Mouse (Mus musculus) forebrain, postnatal 0 days (tissue): ENCODE measurements around the gene Ubqln4. TPM values are rescaled to one million over a fixed set of nuclear protein-coding genes. Genes with fewer than 3 reads are reported as not detected.
A peak's percentile ranks its signal among the peaks of the same experiment; 100 is the strongest.

ENCODE experiments used
- ATAC-seq: fragments of 200-750 bp; cut with Nextera tagmentation; 2 replicates; pipeline ENCODE4 v1.8.0; 2017; ENCODE audit warnings: mild to moderate bottlenecking, moderate library complexity
- DNase-seq: peaks from one replicate; pipeline ENCODE4 v3.0.0-alpha.2; 2015
- H3K27ac ChIP-seq: fragments of 300-500 bp; sonication (generic); 2 replicates; pipeline ENCODE4 v1.5.1; 2014; ENCODE audit warnings: low read depth, mild to moderate bottlenecking, antibody characterized with exemption, low read length, moderate library complexity, mixed read lengths
- H3K27me3 ChIP-seq: fragments of 300-500 bp; sonication (generic); 2 replicates; pipeline ENCODE4 v1.6.1; 2014; ENCODE audit warnings: mild to moderate bottlenecking, low read length, mixed read lengths; ENCODE audit not compliant: insufficient read depth
- H3K36me3 ChIP-seq: fragments of 300-500 bp; sonication (generic); 2 replicates; pipeline ENCODE4 v1.6.1; 2014; ENCODE audit warnings: mild to moderate bottlenecking, moderate library complexity; ENCODE audit not compliant: insufficient read depth
- H3K4me1 ChIP-seq: fragments of 300-500 bp; sonication (generic); 2 replicates; pipeline ENCODE4 v1.6.1; 2014; ENCODE audit warnings: antibody characterized with exemption; ENCODE audit not compliant: insufficient read depth
- H3K4me2 ChIP-seq: fragments of 300-500 bp; sonication (generic); 2 replicates; pipeline ENCODE4 v1.6.1; 2014; ENCODE audit warnings: low read depth, mild to moderate bottlenecking, moderate library complexity
- H3K4me3 ChIP-seq: fragments of 300-500 bp; sonication (generic); 2 replicates; pipeline ENCODE4 v1.5.1; 2014; ENCODE audit warnings: low read depth, low read length, mixed read lengths
- H3K9ac ChIP-seq: fragments of 300-500 bp; sonication (generic); 2 replicates; pipeline ENCODE4 v1.6.1; 2014; ENCODE audit warnings: mild to moderate bottlenecking
- H3K9me3 ChIP-seq: fragments of 300-500 bp; sonication (generic); 2 replicates; pipeline ENCODE4 v1.6.1; 2016; ENCODE audit warnings: low read length
- CTCF ChIP-seq: sonication (generic); IDR thresholded peaks from 2 replicates; pipeline ENCODE4 v1.5.1; 2016; ENCODE audit warnings: antibody characterized with exemption, control low read depth, low read depth
- WGBS: fragments of 180-500 bp; shearing (Covaris S2); extraction: QIAGEN DNeasy Blood & Tissue Kit; methylation state at CpG from one replicate; pipeline ENCODE4 v1.1.7; 2014; 5-methylcytosine and 5-hydroxymethylcytosine counted together
- polyA plus RNA-seq: library from polyadenylated mRNA; unstranded; fragments of >200 nt; fragmentation: Nextera tagmentation; extraction: Ambion mirVana; gene quantifications from 2 replicates; pipeline ENCODE4 v1.2.1, GENCODE M21; 2015
- total RNA-seq: library from RNA; depleted of rRNA; stranded (reverse); fragments of >200 nt; gene quantifications from 2 replicates; pipeline ENCODE4 v1.2.3, GENCODE M21; 2014; rRNA removed

Gene Ubqln4
- total RNA-seq (102 and 116 TPM in 2 replicates), polyA plus RNA-seq (29.3 and 30.8 TPM in 2 replicates)

DNA sequence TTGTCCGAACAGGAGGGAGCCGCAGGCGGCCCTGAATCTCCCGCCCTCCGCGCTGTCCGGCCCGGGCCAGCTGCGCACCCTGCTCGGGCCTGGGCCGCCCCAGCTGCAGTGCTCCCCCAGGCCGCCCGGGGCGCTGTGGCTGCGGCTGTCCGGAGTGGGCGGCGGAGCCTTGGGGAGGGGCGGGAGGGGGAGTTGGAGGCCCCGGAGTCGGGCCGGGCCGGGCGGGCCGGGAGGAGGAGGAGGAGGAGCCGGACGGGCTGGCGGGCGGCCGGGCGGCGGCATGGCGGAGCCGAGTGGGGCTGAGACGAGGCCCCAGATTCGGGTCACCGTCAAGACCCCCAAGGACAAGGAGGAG, at the start of gene Ubqln4:
Ubqln4 (plus strand) TSS at position 234 of the 355 bp plus-strand sequence.
- Histone ChIP-seq H3K9me3 (no peaks in the 10 kb centered on the region), H3K9ac (peak within 1 kb of the TSS; percentile 92), H3K4me3 (peak within 1 kb of the TSS; percentile 85), H3K4me1 (peaks cover 12% of the 10 kb centered on the region; the same call in 1 of the 2 replicates), H3K27me3 (no peaks in the 10 kb centered on the region), H3K36me3 (peaks cover 20% of the 10 kb centered on the region), H3K4me2 (peak within 1 kb of the TSS; percentile 90), H3K27ac (peak within 1 kb of the TSS; percentile 96)
- DNase-seq (peak; percentile 92), ATAC-seq (peak; percentile 83)
- WGBS: 2% methylated on average over 30 of the region's 37 CpGs
- peak; percentile 78 for TF ChIP-seq CTCF

DNA sequence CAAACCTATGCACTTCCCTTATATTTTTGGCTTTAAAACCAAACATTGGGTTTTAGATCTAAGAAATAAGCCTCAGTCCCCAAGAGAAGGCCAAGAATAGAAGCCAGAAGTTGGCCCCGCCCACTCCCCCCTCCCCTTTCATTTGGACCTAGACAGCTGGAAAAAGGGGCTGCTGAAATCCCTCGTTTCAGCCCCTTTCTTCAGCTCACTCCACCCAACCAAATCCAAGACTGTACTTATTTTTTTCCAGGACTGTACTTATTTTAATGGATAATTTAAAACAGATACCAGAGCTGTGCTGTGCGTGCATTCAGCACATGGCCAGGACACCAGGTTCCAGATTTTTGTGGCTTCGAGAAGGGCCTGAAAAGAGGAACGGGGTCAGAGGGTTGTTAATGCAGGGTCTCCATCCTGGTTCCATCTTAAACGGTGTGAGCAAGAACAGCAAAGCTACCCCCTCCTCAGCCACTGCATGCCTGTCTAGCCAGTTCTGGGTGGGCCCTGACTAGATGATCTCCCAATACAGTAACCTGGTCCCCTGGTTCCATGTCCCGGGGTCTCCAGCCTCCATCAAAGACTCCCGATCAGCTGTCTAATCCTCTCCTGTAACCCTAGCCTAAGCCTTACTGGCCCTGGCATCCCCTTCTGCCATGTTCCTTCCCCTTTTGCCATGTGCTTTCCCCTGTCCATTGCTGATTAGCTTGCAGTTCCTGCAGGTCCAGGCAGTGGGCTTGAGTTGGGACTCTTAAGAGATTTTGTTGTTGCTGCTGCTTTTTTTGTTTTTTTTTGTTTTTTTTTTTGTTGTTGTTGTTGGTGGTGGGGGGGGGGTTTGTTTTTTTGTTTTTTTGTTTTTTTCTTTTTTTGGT, 49.4 kb upstream of the Ubqln4 start:
- Histone ChIP-seq H3K27ac (no peak overlapping the region), H3K4me2 (0 out of 2 replicates have a peak overlapping the region, but pooled peaks have one; percentile 96), H3K4me1 (peaks cover 17% of the 10 kb centered on the region), H3K9me3 (no peaks in the 10 kb centered on the region), H3K4me3 (no peak overlapping the region), H3K9ac (no peak overlapping the region), H3K36me3 (no peaks in the 10 kb centered on the region), H3K27me3 (no peaks in the 10 kb centered on the region; the same call in 1 of the 2 replicates)
- 51% methylated on average over 8 of the region's 8 CpGs for WGBS
- TF ChIP-seq CTCF: no peak
- ATAC-seq (no peak), DNase-seq (no peak)

- ATAC-seq (no peak), DNase-seq (no peak)
- no peak for TF ChIP-seq CTCF
- Histone ChIP-seq H3K27me3 (no peaks in the 10 kb centered on the region; the same call in 1 of the 2 replicates), H3K27ac (no peak overlapping the region), H3K4me3 (no peak overlapping the region), H3K9me3 (no peaks in the 10 kb centered on the region), H3K4me1 (peaks cover 23% of the 10 kb centered on the region), H3K9ac (no peak overlapping the region), H3K4me2 (no peak overlapping the region), H3K36me3 (no peaks in the 10 kb centered on the region)
- WGBS: 65% methylated on average over 6 of the region's 6 CpGs
Measured at GRCm38 (mm10) chr3:88505081-88505480, 48.5 kb upstream of the Ubqln4 start.

- Histone ChIP-seq H3K4me2 (no peak overlapping the region), H3K4me3 (no peak overlapping the region), H3K9ac (no peak overlapping the region), H3K4me1 (peaks cover 29% of the 10 kb centered on the region), H3K27me3 (no peaks in the 10 kb centered on the region; the same call in 1 of the 2 replicates), H3K36me3 (no peaks in the 10 kb centered on the region), H3K9me3 (no peaks in the 10 kb centered on the region), H3K27ac (no peak overlapping the region)
- no peak for TF ChIP-seq CTCF
- 55% methylated on average over 7 of the region's 7 CpGs for WGBS
- DNase-seq (no peak), ATAC-seq (no peak)
Measured at GRCm38 (mm10) chr3:88505765-88506164, 47.8 kb upstream of the Ubqln4 start.

DNA sequence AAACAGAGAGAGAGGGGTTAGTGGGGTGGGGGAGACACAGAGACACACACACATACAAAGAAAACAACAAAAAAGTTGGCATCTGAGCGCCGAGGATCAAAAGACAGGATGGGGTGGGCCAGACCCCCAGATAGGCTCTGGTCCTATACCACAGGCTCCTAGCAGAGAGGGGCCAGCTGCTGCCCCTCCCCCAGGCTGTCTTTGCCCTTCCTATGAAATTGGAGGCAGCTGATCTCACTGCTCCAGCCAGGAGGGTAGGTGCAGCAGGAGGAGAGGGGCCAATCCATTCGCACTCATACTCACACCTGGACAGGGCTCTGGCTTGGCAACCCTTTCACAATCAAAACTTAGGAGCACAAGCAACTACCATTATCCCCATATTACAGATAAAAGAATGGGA, 44.3 kb upstream of the Ubqln4 start:
- H3K9me3 ChIP-seq: no peaks in the 10 kb centered on the region
- H3K27me3 ChIP-seq: no peaks in the 10 kb centered on the region; the same call in 1 of the 2 replicates
- H3K27ac ChIP-seq: peak overlapping the region; percentile 85
- H3K4me3 ChIP-seq: peak overlapping the region; percentile 38
- no peaks in the 10 kb centered on the region for H3K36me3 ChIP-seq
- peak overlapping the region; percentile 61 for H3K4me2 ChIP-seq
- ATAC-seq (no peak), DNase-seq (no peak)
- H3K9ac ChIP-seq: peak overlapping the region; percentile 57
- H3K4me1 ChIP-seq: peaks cover 14% of the 10 kb centered on the region; the same call in 1 of the 2 replicates
- WGBS: 62% methylated on average over 3 of the region's 3 CpGs
- no peak for TF ChIP-seq CTCF

- peak within 1 kb of the TSS; percentile 38 for H3K4me3 ChIP-seq
- ATAC-seq (peak; percentile 98), DNase-seq (peak; percentile 92)
- peaks cover 14% of the 10 kb centered on the region; the same call in 1 of the 2 replicates for H3K4me1 ChIP-seq
- H3K27me3 ChIP-seq: no peaks in the 10 kb centered on the region; the same call in 1 of the 2 replicates
- H3K36me3 ChIP-seq: no peaks in the 10 kb centered on the region
- peak; percentile 61 for TF ChIP-seq CTCF
- H3K27ac ChIP-seq: peak within 1 kb of the TSS; percentile 85
- H3K9me3 ChIP-seq: no peaks in the 10 kb centered on the region
- H3K9ac ChIP-seq: peak within 1 kb of the TSS; percentile 57
- 1% methylated on average over 30 of the region's 31 CpGs for WGBS
- H3K4me2 ChIP-seq: peak within 1 kb of the TSS; percentile 61
Measured at GRCm38 (mm10) chr3:88509692-88510420, 43.7 kb upstream of the Ubqln4 start, which contains the start of gene Lmna. Gene Lmna (minus strand): TSS chr3:88509956.
